Mouse (Mus musculus) myocyte (in vitro differentiated cells): ENCODE measurements around the gene Gm5426.

ENCODE experiments used
- CEBPB ChIP-seq: IDR thresholded peaks from 2 replicates; pipeline ENCODE4 v1.6.1; 2011; ENCODE audit warnings: mild to moderate bottlenecking, moderate library complexity; ENCODE audit not compliant: poor library complexity, insufficient read depth, severe bottlenecking
- E2F4 ChIP-seq: IDR thresholded peaks from one replicate; pipeline ENCODE4 v1.6.1; 2011; ENCODE audit warnings: mild to moderate bottlenecking, control low read depth, moderate library complexity; ENCODE audit not compliant: insufficient read depth
- MAX ChIP-seq: IDR thresholded peaks from one replicate; pipeline ENCODE4 v1.6.1; 2011; ENCODE audit warnings: low read depth, mild to moderate bottlenecking, control low read depth
- MYOD1 ChIP-seq, 3 experiments: IDR thresholded peaks; one replicate each; pipeline ENCODE4 v1.6.1; 2011; ENCODE audit warnings: control low read depth in 2 of 3, low read depth in 2 of 3, mild to moderate bottlenecking in 2 of 3, moderate library complexity in 1 of 3; ENCODE audit not compliant: insufficient read length in 2 of 3, control insufficient read depth in 1 of 3
- MYOG ChIP-seq, 3 experiments: IDR thresholded peaks; one replicate each; pipeline ENCODE4 v1.6.1; 2011; ENCODE audit warnings: control low read depth in 2 of 3, low read depth in 2 of 3, mild to moderate bottlenecking in 2 of 3; ENCODE audit not compliant: insufficient read length in 2 of 3, control insufficient read depth in 1 of 3, insufficient read depth in 1 of 3
- POLR2A ChIP-seq: IDR thresholded peaks from one replicate; pipeline ENCODE4 v1.6.1; 2011; ENCODE audit warnings: low read depth, mild to moderate bottlenecking, control low read depth, moderate library complexity; ENCODE audit not compliant: insufficient read length
- POLR2AphosphoS2 ChIP-seq: IDR thresholded peaks from one replicate; pipeline ENCODE4 v1.6.1; 2011; ENCODE audit warnings: low read depth, control low read depth; ENCODE audit not compliant: insufficient read length
- SRF ChIP-seq: IDR thresholded peaks from one replicate; pipeline ENCODE4 v1.6.1; 2011; ENCODE audit warnings: low read depth; ENCODE audit not compliant: control insufficient read depth, insufficient read length
- TCF12 ChIP-seq: IDR thresholded peaks from one replicate; pipeline ENCODE4 v1.6.1; 2011; ENCODE audit warnings: mild to moderate bottlenecking, control low read depth; ENCODE audit not compliant: poor library complexity, insufficient read depth, severe bottlenecking
- TCF3 ChIP-seq: IDR thresholded peaks from one replicate; pipeline ENCODE4 v1.6.1; 2011; ENCODE audit warnings: low read depth, control low read depth; ENCODE audit not compliant: insufficient read length
- USF1 ChIP-seq: IDR thresholded peaks from one replicate; pipeline ENCODE4 v1.6.1; 2011; ENCODE audit warnings: low read depth, mild to moderate bottlenecking, control low read depth, moderate library complexity

- TF ChIP-seq MAX = no peak
- TF ChIP-seq POLR2AphosphoS2 = no peak
- no peak for TF ChIP-seq POLR2A
- TF ChIP-seq TCF12 = no peak
- no peak for TF ChIP-seq USF1
- peak in 2 of 3 experiments; percentile 24 to 60 for TF ChIP-seq MYOD1 (IDR thresholded peaks at IDR 0.05; ENCODE audit: control insufficient read depth in 1 of 3, insufficient read length in 2 of 3, low read depth in 2 of 3)
- TF ChIP-seq TCF3 = peak; percentile 1
- TF ChIP-seq CEBPB = no peak
- no peak for TF ChIP-seq E2F4
- no peak for TF ChIP-seq SRF
- TF ChIP-seq MYOG (IDR thresholded peaks at IDR 0.05; ENCODE audit: control insufficient read depth in 1 of 3, insufficient read depth in 1 of 3, insufficient read length in 2 of 3, low read depth in 2 of 3) = no peak
Measured at GRCm38 (mm10) chr10:96165260-96165659, 28.9 kb downstream of the Gm5426 start.
